Mouse (Mus musculus) right cerebral cortex, postnatal 10 days (tissue): Measurements from ENCODE around the gene Gm4836.
"Not testable (repeated sequence)": the region's sequence is repeated elsewhere in the genome, so short reads cannot be mapped to it uniquely, and the experiment has no call there.

ENCODE experiments used
- DNase-seq, 2 experiments: peaks; one replicate each; pipeline ENCODE4 v3.0.0; 2021; ENCODE audit warnings: low spot score in 2 of 2

Gene Gm4836

GRCm38 (mm10) chrX:28293532-28293931, at the start of gene Gm4836:
Gene Gm4836, minus strand, starts transcription at chrX:28293632.
- not testable (repeated sequence) for DNase-seq
